Mouse (Mus musculus) ovary, adult 18-20 months (tissue): ENCODE data around the gene Olfr748.
"Not testable (repeated sequence)": the region's sequence is repeated elsewhere in the genome, so short reads cannot be mapped to it uniquely, and the experiment has no call there.

Source experiments
- DNase-seq: peaks from one replicate; pipeline ENCODE4 v3.0.0; 2022; ENCODE audit warnings: low spot score, mixed read lengths

Gene Olfr748

DNA sequence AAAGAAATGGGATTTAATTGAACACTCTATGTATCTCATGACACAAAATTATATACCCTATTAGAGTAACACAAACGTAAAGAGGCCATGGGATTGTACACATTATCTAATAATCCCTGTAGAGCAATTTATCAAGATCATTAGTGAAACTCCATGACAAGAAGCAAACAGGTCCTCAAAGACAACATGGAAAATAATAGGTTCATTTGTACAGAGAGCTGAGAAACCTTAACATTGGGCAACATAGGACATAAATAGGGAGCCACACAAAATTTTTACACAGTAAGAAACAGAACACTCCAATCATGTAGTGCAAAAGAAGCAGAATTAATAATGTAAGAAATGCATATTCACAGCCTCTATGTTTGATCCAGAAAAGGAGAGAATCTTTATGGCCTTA lies at the start of gene Olfr748:
Gene Olfr748 (plus strand): TSS at position 301 of the 400 bp plus-strand sequence.
- DNase-seq, result no peak

DNA sequence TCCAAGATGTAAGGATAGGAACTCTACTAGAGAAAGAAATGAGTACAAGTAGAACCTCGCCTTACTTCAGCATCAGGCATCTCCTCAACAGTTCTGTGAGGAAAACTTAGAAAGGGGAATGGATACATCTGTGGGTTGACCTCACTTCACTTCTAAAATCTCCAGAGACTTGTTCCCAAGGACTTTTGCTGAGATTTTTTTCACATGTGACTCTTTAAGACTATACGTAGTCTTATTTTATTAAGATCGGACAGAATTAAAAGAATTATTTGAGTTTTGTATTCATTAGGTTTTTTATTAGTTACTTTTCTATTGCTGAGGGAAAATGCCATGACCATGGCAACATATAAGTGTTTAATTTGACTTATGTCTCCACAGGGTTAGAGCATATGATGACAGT lies 14.1 kb upstream of the Olfr748 start, which contains the start of gene Olfr747:
Gene Olfr747 (minus strand): TSS at position 101 of the 400 bp plus-strand sequence.
- DNase-seq, result no peak

DNA sequence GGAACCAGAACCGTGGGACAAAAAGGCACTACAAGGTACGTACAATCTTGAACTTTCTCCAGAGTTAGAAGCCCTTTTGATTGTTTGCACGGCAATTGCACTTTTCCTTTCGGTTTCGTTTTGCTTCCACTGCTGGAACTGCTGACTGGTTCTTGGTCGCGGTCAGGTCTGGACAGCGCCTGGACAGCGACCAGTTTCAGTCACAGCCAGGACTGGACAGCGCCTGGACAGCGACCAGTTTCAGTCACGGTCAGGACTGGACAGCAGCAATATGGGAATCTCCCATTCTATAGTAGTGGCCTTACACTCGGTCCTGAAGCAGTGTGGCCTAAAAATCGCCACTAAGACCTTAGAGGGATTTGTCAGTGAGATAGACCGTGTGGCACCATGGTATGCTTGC lies 12.7 kb downstream of the Olfr748 start:
- not testable (repeated sequence) for DNase-seq

DNA sequence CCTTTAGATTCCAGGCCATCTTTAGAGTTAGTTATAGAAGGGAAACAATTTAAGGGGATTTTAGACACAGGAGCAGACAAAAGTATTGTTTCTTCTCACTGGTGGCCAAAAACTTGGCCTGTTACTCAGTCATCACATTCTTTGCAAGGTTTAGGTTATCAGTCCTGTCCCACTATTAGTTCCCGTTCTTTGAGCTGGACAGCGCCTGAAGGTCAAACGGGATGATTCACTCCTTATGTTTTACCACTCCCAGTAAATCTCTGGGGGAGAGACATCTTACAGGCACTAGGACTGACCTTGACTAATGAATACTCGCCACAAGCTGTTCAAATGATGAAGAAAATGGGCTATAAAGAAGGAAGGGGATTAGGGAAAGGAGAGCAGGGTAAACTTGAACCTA lies 15.2 kb downstream of the Olfr748 start:
- DNase-seq, result not testable (repeated sequence)

DNA sequence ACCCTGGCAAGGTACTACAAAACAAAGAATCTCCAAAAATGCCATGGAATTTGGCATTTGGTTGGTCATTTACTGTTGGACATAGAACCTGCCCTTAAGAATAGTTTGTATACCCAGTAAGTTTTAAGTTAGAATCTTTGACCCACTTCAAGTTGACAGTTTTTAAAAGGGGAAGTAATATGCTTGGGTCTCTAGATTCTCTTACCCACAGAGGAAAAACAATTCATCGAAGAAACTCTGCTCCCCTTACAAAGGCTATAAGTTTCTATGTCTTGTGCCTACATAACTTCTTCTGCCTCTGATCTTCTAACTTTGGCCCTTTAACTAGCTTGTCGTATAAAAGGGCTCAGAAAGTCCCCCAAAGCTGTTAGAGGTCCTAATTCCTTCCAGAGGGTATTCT lies 33.2 kb downstream of the Olfr748 start:
- DNase-seq, result no peak

DNA sequence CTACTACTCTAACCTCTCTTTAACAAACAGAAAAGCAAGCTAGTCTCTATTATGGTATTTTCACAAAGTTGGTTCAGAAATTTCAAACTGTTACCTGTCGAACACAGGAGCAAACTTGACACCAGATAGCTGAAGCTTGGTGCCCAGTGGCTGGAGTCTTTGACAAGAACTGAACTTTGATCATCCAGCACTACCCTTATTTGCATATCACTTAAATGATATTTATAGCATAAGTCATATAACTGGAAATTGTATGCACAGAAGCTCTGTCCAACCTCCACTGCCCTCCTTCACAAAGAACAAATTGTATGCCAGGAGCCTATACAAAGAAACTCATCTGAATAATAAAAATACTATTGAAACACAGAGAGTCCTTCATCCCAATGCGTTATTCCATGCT lies 34.4 kb downstream of the Olfr748 start:
- no peak for DNase-seq

DNA sequence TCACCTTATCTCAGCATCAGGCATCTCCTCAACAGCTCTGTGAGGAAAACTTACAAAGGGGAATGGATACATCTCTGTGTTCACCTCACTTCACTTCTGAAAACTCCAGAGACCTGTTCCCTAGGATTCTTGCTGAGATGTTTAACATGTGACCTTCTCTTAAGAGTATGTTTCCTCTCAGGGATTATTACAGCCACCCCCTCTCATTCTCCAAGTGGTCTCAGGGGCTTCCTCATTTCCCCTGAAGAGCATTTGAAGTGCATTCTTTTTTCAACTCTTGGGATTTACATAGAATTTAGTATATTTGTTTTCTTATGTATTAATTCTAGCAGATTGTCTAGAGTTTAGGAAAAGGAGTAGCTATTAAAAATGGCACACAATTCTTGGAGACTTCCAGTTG lies 37.8 kb downstream of the Olfr748 start, which contains the start of gene Olfr749:
Gene Olfr749 (minus strand): TSS at position 101 of the 400 bp plus-strand sequence.
- no peak for DNase-seq

DNA sequence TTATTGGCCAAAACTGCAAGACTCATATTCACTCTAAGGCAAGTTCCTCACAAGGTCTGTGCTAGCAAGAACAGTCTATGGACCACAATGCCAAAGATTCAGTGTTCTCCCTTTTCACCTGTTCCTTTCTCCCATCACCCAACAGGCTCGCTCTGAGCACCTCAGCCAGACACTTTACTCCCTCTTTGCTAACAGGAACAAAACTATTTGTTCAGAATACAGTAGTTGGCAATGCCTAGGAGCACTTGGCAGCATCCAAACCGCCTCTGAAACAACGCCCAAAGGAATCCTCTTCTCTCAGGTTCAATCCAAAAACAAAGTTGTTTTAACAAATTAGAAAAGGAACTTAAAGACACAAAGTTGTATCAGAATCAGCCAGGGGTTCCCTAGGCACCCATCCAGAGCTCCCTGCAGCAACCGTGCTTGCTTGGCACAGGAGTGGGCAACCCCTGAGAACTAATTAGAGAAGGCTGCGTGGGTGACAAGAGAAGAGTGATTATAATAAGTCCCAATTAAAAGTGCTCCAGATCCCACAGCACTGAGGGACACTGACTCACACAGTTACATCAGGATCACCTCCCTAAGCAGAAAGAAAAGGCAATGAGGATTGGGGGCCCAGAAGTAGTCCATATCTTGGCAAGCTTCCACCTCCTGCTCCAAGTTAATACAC lies 51.4 kb downstream of the Olfr748 start:
- no peak for DNase-seq
